ENCODE assay signal across 27 mouse cellular contexts in the genomic region with DNA sequence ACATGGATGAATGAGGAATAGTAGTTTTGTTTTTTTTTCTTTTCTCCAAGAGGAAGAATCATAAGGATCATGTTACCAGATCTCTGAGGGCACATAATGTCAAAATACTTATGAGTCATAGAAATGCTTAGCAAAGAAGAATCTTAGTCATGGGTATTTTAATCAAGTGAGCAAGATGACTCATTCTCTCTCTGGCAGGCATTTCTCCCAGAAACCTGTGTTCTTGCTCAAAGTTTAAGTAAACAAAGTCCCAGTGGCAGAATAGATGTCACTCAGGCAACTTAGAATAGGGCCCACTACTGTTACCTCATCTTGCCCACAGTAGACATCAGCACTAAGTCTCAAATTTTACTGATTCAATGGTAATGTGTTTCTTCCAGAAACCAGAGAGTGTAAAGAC.
DNase-seq lines count a peak whose midpoint lies in the region; ATAC-seq and TF ChIP-seq lines count a peak whose summit lies in the region.
"Had no signal": no experiment of that assay in that cellular context is flagged by ENCODE, and none has a peak within 500 bp of the region (broad histone marks: within the 10 kb centered on the region; RNA-seq: fewer than 3 reads in every experiment).

No protein-coding gene starts in this region.

- no peak for DNase-seq in frontal cortex, postnatal 36 days (ENCODE audit: low spot score in 2 of 2)
- DNase-seq in adipocyte (ENCODE audit: low spot score), result peak; percentile 75
- DNase-seq in skeletal muscle tissue, adult 2 months (ENCODE audit: low read depth, low spot score), result peak; percentile 14
- DNase-seq in gastrocnemius, postnatal 25 days, result no peak
- no peak for DNase-seq in cerebellum, postnatal 10 days
- no peak for DNase-seq in urinary bladder, postnatal 25 days (ENCODE audit: low spot score)
- DNase-seq: cerebellum, adult 11 months; cerebellum, adult 9-11 months; gastrocnemius, adult 2 months; heart, adult 2 months; heart, postnatal 4 days; kidney, postnatal 25 days; liver, postnatal 0 days; lung, postnatal 36 days; retina, postnatal 1 day; right cerebral cortex, postnatal 14 days; thymus, postnatal 4 days had no signal

- no peaks in the 10 kb centered on the region for H3K27me3 ChIP-seq in C2C12 (ENCODE audit: control insufficient read depth, insufficient read depth, insufficient read length)
- H3K27me3 ChIP-seq: heart, embryonic 12.5 days; hindbrain, embryonic 13.5 days; limb, embryonic 13.5 days; liver, embryonic 12.5 days; neural tube, embryonic 15.5 days; stomach, embryonic 15.5 days had no signal

- H3ac ChIP-seq in C2C12 (ENCODE audit: control insufficient read depth, insufficient read length, low read depth), result no peak overlapping the region

- H3K79me2 ChIP-seq in C2C12 (ENCODE audit: control insufficient read depth, insufficient read depth), result no peaks in the 10 kb centered on the region

- H3K36me3 ChIP-seq in C2C12 (ENCODE audit: control insufficient read depth, insufficient read depth), result no peaks in the 10 kb centered on the region
- H3K36me3 ChIP-seq: heart, embryonic 12.5 days; hindbrain, embryonic 13.5 days; limb, embryonic 13.5 days; liver, embryonic 12.5 days; neural tube, embryonic 15.5 days; stomach, embryonic 15.5 days had no signal

- TF ChIP-seq CTCF in C2C12 (IDR thresholded peaks at IDR 0.05; ENCODE audit: control insufficient read depth, insufficient read depth, insufficient read length), result no peak

- ATAC-seq in frontal cortex, adult (ENCODE audit: low TSS enrichment), result peak; percentile 82
- ATAC-seq: forebrain, embryonic 14.5 days; intestine, postnatal 0 days; liver, embryonic 12.5 days; liver, postnatal 0 days had no signal

- H3K79me3 ChIP-seq in C2C12 (ENCODE audit: low read depth), result no peaks in the 10 kb centered on the region

- no peak overlapping the region for H3K4me3 ChIP-seq in C2C12 (ENCODE audit: insufficient read depth, poor library complexity, severe bottlenecking)
- H3K4me3 ChIP-seq: gastrocnemius, adult 2 months; heart, adult 2 months; heart, embryonic 12.5 days; hindbrain, embryonic 13.5 days; limb, embryonic 13.5 days; liver, embryonic 12.5 days; neural tube, embryonic 15.5 days; stomach, embryonic 15.5 days had no signal

TF ChIP-seq in C2C12, 6 proteins besides CTCF, POLR2A, EP300 and RAD21:
- TF ChIP-seq MYOG (IDR thresholded peaks at IDR 0.05; ENCODE audit: control insufficient read depth, extremely low read depth, insufficient read length) (no peak), FOSL1 (IDR thresholded peaks at IDR 0.05; ENCODE audit: insufficient read depth, low read length, poor library complexity, severe bottlenecking) (peak; percentile 86), MYOD1 (IDR thresholded peaks at IDR 0.05; ENCODE audit: control insufficient read depth, insufficient read length, low read depth) (no peak), CEBPB (IDR thresholded peaks at IDR 0.05; ENCODE audit: low read depth) (no peak)

Comparison
In these comparisons a context has a peak if more than half of its experiments do, and no peak if none do; other contexts are left out.
1. DNase-seq: peak in adipocyte (single experiment) and skeletal muscle tissue, adult 2 months (single experiment); none in frontal cortex, postnatal 36 days (0 of 2), gastrocnemius, postnatal 25 days (single experiment), cerebellum, postnatal 10 days (0 of 2) and urinary bladder, postnatal 25 days (single experiment).